Mouse (Mus musculus): Measurements from ENCODE around the gene Ddc.

The Ddc gene

GRCm38 (mm10) chr11:11832755-11833084 lies 65.2 kb downstream of the Ddc start:
- in situ Hi-C loops (cut with MboI; ENCODE audit: low pct_unique_long_range_greater_than_20kb in 1 of 2, low sequenced_read_pairs in 2 of 2, unreplicated experiment in 1 of 2), result no loop called here

GRCm38 (mm10) chr11:11831940-11832754 lies 65.8 kb downstream of the Ddc start:
- in situ Hi-C loops (cut with MboI; ENCODE audit: low pct_unique_long_range_greater_than_20kb in 1 of 2, low sequenced_read_pairs in 2 of 2, unreplicated experiment in 1 of 2), result no loop called here

GRCm38 (mm10) chr11:11831526-11831925 lies 66.4 kb downstream of the Ddc start:
- in situ Hi-C loops (cut with MboI; ENCODE audit: low pct_unique_long_range_greater_than_20kb in 1 of 2, low sequenced_read_pairs in 2 of 2, unreplicated experiment in 1 of 2), result no loop called here

GRCm38 (mm10) chr11:11830884-11831495 lies 67.0 kb downstream of the Ddc start:
- in situ Hi-C loops (cut with MboI; ENCODE audit: low pct_unique_long_range_greater_than_20kb in 1 of 2, low sequenced_read_pairs in 2 of 2, unreplicated experiment in 1 of 2), result no loop called here

- in situ Hi-C loops (cut with MboI; ENCODE audit: low pct_unique_long_range_greater_than_20kb in 1 of 2, low sequenced_read_pairs in 2 of 2, unreplicated experiment in 1 of 2), result no loop called here
Observed at GRCm38 (mm10) chr11:11829161-11830000, 68.6 kb downstream of the Ddc start.

GRCm38 (mm10) chr11:11828761-11829160 lies 69.2 kb downstream of the Ddc start:
- in situ Hi-C loops (cut with MboI; ENCODE audit: low pct_unique_long_range_greater_than_20kb in 1 of 2, low sequenced_read_pairs in 2 of 2, unreplicated experiment in 1 of 2), result no loop called here

GRCm38 (mm10) chr11:11828251-11828650 lies 69.7 kb downstream of the Ddc start:
- in situ Hi-C loops (cut with MboI; ENCODE audit: low pct_unique_long_range_greater_than_20kb in 1 of 2, low sequenced_read_pairs in 2 of 2, unreplicated experiment in 1 of 2), result no loop called here

GRCm38 (mm10) chr11:11826475-11826874 lies 71.5 kb downstream of the Ddc start:
- in situ Hi-C loops (cut with MboI; ENCODE audit: low pct_unique_long_range_greater_than_20kb in 1 of 2, low sequenced_read_pairs in 2 of 2, unreplicated experiment in 1 of 2), result no loop called here

- in situ Hi-C loops (cut with MboI; ENCODE audit: low pct_unique_long_range_greater_than_20kb in 1 of 2, low sequenced_read_pairs in 2 of 2, unreplicated experiment in 1 of 2), result no loop called here
Observed at GRCm38 (mm10) chr11:11825670-11826069, 72.3 kb downstream of the Ddc start.

GRCm38 (mm10) chr11:11824970-11825635 lies 72.8 kb downstream of the Ddc start:
- in situ Hi-C loops (cut with MboI; ENCODE audit: low pct_unique_long_range_greater_than_20kb in 1 of 2, low sequenced_read_pairs in 2 of 2, unreplicated experiment in 1 of 2), result loop anchor here (25.0 kb wide), 1 partner anchor 712 kb away; no protein-coding TSS in a partner anchor

- in situ Hi-C loops (cut with MboI; ENCODE audit: low pct_unique_long_range_greater_than_20kb in 1 of 2, low sequenced_read_pairs in 2 of 2, unreplicated experiment in 1 of 2), result loop anchor here (25.0 kb wide), 1 partner anchor 713 kb away; no protein-coding TSS in a partner anchor
Observed at GRCm38 (mm10) chr11:11823980-11824911, 73.7 kb downstream of the Ddc start.

GRCm38 (mm10) chr11:11822181-11823095 lies 75.5 kb downstream of the Ddc start:
- in situ Hi-C loops (cut with MboI; ENCODE audit: low pct_unique_long_range_greater_than_20kb in 1 of 2, low sequenced_read_pairs in 2 of 2, unreplicated experiment in 1 of 2), result loop anchor here (25.0 kb wide), 1 partner anchor 715 kb away; no protein-coding TSS in a partner anchor

- in situ Hi-C loops (cut with MboI; ENCODE audit: low pct_unique_long_range_greater_than_20kb in 1 of 2, low sequenced_read_pairs in 2 of 2, unreplicated experiment in 1 of 2), result loop anchor here (25.0 kb wide), 1 partner anchor 716 kb away; no protein-coding TSS in a partner anchor
Observed at GRCm38 (mm10) chr11:11821387-11821975, 76.5 kb downstream of the Ddc start.

GRCm38 (mm10) chr11:11820737-11821136 lies 77.2 kb downstream of the Ddc start:
- in situ Hi-C loops (cut with MboI; ENCODE audit: low pct_unique_long_range_greater_than_20kb in 1 of 2, low sequenced_read_pairs in 2 of 2, unreplicated experiment in 1 of 2), result loop anchor here (25.0 kb wide), 1 partner anchor 717 kb away; no protein-coding TSS in a partner anchor

GRCm38 (mm10) chr11:11820251-11820650 lies 77.7 kb downstream of the Ddc start:
- in situ Hi-C loops (cut with MboI; ENCODE audit: low pct_unique_long_range_greater_than_20kb in 1 of 2, low sequenced_read_pairs in 2 of 2, unreplicated experiment in 1 of 2), result loop anchor here (25.0 kb wide), 1 partner anchor 717 kb away; no protein-coding TSS in a partner anchor

GRCm38 (mm10) chr11:11819206-11819605 lies 78.7 kb downstream of the Ddc start:
- in situ Hi-C loops (cut with MboI; ENCODE audit: low pct_unique_long_range_greater_than_20kb in 1 of 2, low sequenced_read_pairs in 2 of 2, unreplicated experiment in 1 of 2), result loop anchor here (25.0 kb wide), 1 partner anchor 718 kb away; no protein-coding TSS in a partner anchor
